Mouse (Mus musculus) right cerebral cortex, postnatal 14 days (tissue): Measurements from ENCODE around the gene Atp9a.
"Not testable (repeated sequence)": the region's sequence is repeated elsewhere in the genome, so short reads cannot be mapped to it uniquely, and the experiment has no call there.

ENCODE experiments used
- DNase-seq: peaks from one replicate; pipeline ENCODE4 v3.0.0; 2022

Atp9a gene

GRCm38 (mm10) chr2:168742059-168742627, at the start of gene Atp9a:
Atp9a (minus strand) TSS chr2:168742409.
- DNase-seq = peak; percentile 82

GRCm38 (mm10) chr2:168791115-168791802, 49.0 kb upstream of the Atp9a start:
- DNase-seq = no peak

- DNase-seq = no peak
These were observed 44.0 kb upstream of the Atp9a start for GRCm38 (mm10) chr2:168786174-168786573.

- no peak for DNase-seq
These were observed 38.4 kb upstream of the Atp9a start for GRCm38 (mm10) chr2:168780596-168780995.

- peak; percentile 38 for DNase-seq
These were observed 37.8 kb upstream of the Atp9a start for GRCm38 (mm10) chr2:168780024-168780423.

GRCm38 (mm10) chr2:168777481-168777880, 35.3 kb upstream of the Atp9a start:
- DNase-seq = no peak

GRCm38 (mm10) chr2:168776238-168776637, 34.0 kb upstream of the Atp9a start:
- no peak for DNase-seq

GRCm38 (mm10) chr2:168769259-168769658, 27.1 kb upstream of the Atp9a start:
- DNase-seq = no peak

GRCm38 (mm10) chr2:168767582-168767981, 25.4 kb upstream of the Atp9a start, which contains the start of gene Sall4:
Sall4 (minus strand) TSS chr2:168767943.
- no peak for DNase-seq

GRCm38 (mm10) chr2:168766538-168767361, 24.5 kb upstream of the Atp9a start:
- DNase-seq = no peak

- no peak for DNase-seq
These were observed 23.7 kb upstream of the Atp9a start for GRCm38 (mm10) chr2:168765696-168766537.

- peak; percentile 42 for DNase-seq
These were observed 23.0 kb upstream of the Atp9a start for GRCm38 (mm10) chr2:168765065-168765681.

GRCm38 (mm10) chr2:168764460-168764867, 22.3 kb upstream of the Atp9a start:
- no peak for DNase-seq

GRCm38 (mm10) chr2:168763785-168764184, 21.6 kb upstream of the Atp9a start:
- no peak for DNase-seq

- DNase-seq = no peak
These were observed 20.2 kb upstream of the Atp9a start for GRCm38 (mm10) chr2:168762411-168762815.

GRCm38 (mm10) chr2:168761954-168762353, 19.7 kb upstream of the Atp9a start:
- DNase-seq = no peak

- DNase-seq = no peak
These were observed 18.9 kb upstream of the Atp9a start for GRCm38 (mm10) chr2:168761141-168761540.

GRCm38 (mm10) chr2:168744406-168744805, 2.2 kb upstream of the Atp9a start:
- not testable (repeated sequence) for DNase-seq

GRCm38 (mm10) chr2:168742649-168743048, 440 bp upstream of the Atp9a start:
- peak; percentile 76 for DNase-seq

- peak; percentile 75 for DNase-seq
These were observed 743 bp downstream of the Atp9a start for GRCm38 (mm10) chr2:168741273-168742058.

- DNase-seq = no peak
These were observed 1.7 kb downstream of the Atp9a start for GRCm38 (mm10) chr2:168740496-168740895.
